Mouse (Mus musculus) CD4-positive, CD25-positive, alpha-beta regulatory T cell, adult 2 months (primary cell): ENCODE measurements around the gene Ndufs5.
A peak's percentile ranks its signal among the peaks of the same experiment; 100 is the strongest.

Experiments
- DNase-seq: peaks from one replicate; pipeline ENCODE4 v3.0.0-alpha.2; 2012; ENCODE audit warnings: low read depth, low spot score

Gene Ndufs5

GRCm38 (mm10) chr4:123717574-123718433 is at the start of gene Ndufs5:
Gene Ndufs5 (minus strand): TSS chr4:123718202.
- peak; percentile 99 for DNase-seq

GRCm38 (mm10) chr4:123765071-123765470 is 47.1 kb upstream of the Ndufs5 start:
- DNase-seq, result no peak

GRCm38 (mm10) chr4:123758306-123758705 is 40.3 kb upstream of the Ndufs5 start:
- DNase-seq, result peak; percentile 21

- DNase-seq, result peak; percentile 34
Observed at GRCm38 (mm10) chr4:123750707-123751312, 32.8 kb upstream of the Ndufs5 start.

GRCm38 (mm10) chr4:123750152-123750651 is 32.2 kb upstream of the Ndufs5 start, which contains the start of gene Akirin1:
Gene Akirin1 (minus strand): TSS chr4:123750345.
- DNase-seq, result peak; percentile 99

- DNase-seq, result no peak
Observed at GRCm38 (mm10) chr4:123749484-123750130, 31.6 kb upstream of the Ndufs5 start.

- DNase-seq, result peak; percentile 27
Observed at GRCm38 (mm10) chr4:123748726-123749415, 30.9 kb upstream of the Ndufs5 start.

GRCm38 (mm10) chr4:123745221-123745775 is 27.3 kb upstream of the Ndufs5 start:
- DNase-seq, result no peak

- no peak for DNase-seq
Observed at GRCm38 (mm10) chr4:123742891-123743290, 24.9 kb upstream of the Ndufs5 start.

- DNase-seq, result no peak
Observed at GRCm38 (mm10) chr4:123738708-123739107, 20.7 kb upstream of the Ndufs5 start.

- no peak for DNase-seq
Observed at GRCm38 (mm10) chr4:123733532-123733931, 15.5 kb upstream of the Ndufs5 start.

- no peak for DNase-seq
Observed at GRCm38 (mm10) chr4:123732921-123733320, 14.9 kb upstream of the Ndufs5 start.

- DNase-seq, result no peak
Observed at GRCm38 (mm10) chr4:123732163-123732910, 14.3 kb upstream of the Ndufs5 start.

- no peak for DNase-seq
Observed at GRCm38 (mm10) chr4:123721761-123722160, 3.8 kb upstream of the Ndufs5 start.

GRCm38 (mm10) chr4:123718434-123718780 is 405 bp upstream of the Ndufs5 start:
- no peak for DNase-seq

GRCm38 (mm10) chr4:123712431-123712830 is 5.6 kb downstream of the Ndufs5 start:
- no peak for DNase-seq

GRCm38 (mm10) chr4:123707340-123707739 is 10.7 kb downstream of the Ndufs5 start:
- DNase-seq, result no peak

- DNase-seq, result no peak
Observed at GRCm38 (mm10) chr4:123705340-123705739, 12.7 kb downstream of the Ndufs5 start.

- no peak for DNase-seq
Observed at GRCm38 (mm10) chr4:123693384-123693783, 24.6 kb downstream of the Ndufs5 start.

- DNase-seq, result no peak
Observed at GRCm38 (mm10) chr4:123692071-123692470, 25.9 kb downstream of the Ndufs5 start.

GRCm38 (mm10) chr4:123690311-123690710 is 27.7 kb downstream of the Ndufs5 start:
- no peak for DNase-seq
